Mouse (Mus musculus): ENCODE data around the gene Aspdh.

- TF ChIP-seq CTCF (IDR thresholded peaks at IDR 0.05; ENCODE audit: low read depth, low read length) (no peak), POLR2A (IDR thresholded peaks at IDR 0.05; ENCODE audit: borderline replicate concordance, low read depth, low read length) (no peak)
Observed at GRCm38 (mm10) chr7:44468644-44469285, 3.6 kb downstream of the Aspdh start.
